Mouse (Mus musculus) lung, embryonic 14.5 days (tissue): ENCODE results near the gene Wbp2nl. TPM values are rescaled to one million over a fixed set of nuclear protein-coding genes. Genes with fewer than 3 reads are reported as not detected.

ENCODE experiments used
- ATAC-seq: fragments of 200-750 bp; cut with Nextera tagmentation; 2 replicates; pipeline ENCODE4 v1.8.0; 2017; ENCODE audit warnings: mild to moderate bottlenecking, moderate TSS enrichment, moderate library complexity; ENCODE audit not compliant: insufficient read depth
- DNase-seq: peaks from one replicate; pipeline ENCODE4 v3.0.0-alpha.2; 2015
- H3K27ac ChIP-seq: fragments of 300-500 bp; sonication (generic); 2 replicates; pipeline ENCODE4 v1.5.1; 2014; ENCODE audit warnings: low read depth, mild to moderate bottlenecking, moderate library complexity
- H3K27me3 ChIP-seq: fragments of 300-500 bp; sonication (generic); 2 replicates; pipeline ENCODE4 v1.6.1; 2014; ENCODE audit warnings: low read length, control low read depth; ENCODE audit not compliant: insufficient read depth
- H3K36me3 ChIP-seq: fragments of 300-500 bp; sonication (generic); 2 replicates; pipeline ENCODE4 v1.6.1; 2014; ENCODE audit warnings: control low read depth; ENCODE audit not compliant: insufficient read depth
- H3K4me1 ChIP-seq: fragments of 300-500 bp; sonication (generic); 2 replicates; pipeline ENCODE4 v1.6.1; 2014; ENCODE audit warnings: antibody characterized with exemption, control low read depth; ENCODE audit not compliant: insufficient read depth
- H3K4me2 ChIP-seq: fragments of 300-500 bp; sonication (generic); 2 replicates; pipeline ENCODE4 v1.6.1; 2014; ENCODE audit warnings: mild to moderate bottlenecking
- H3K4me3 ChIP-seq: fragments of 300-500 bp; sonication (generic); 2 replicates; pipeline ENCODE4 v1.5.1; 2014; ENCODE audit warnings: low read depth, low read length
- H3K9ac ChIP-seq: fragments of 300-500 bp; sonication (generic); 2 replicates; pipeline ENCODE4 v1.6.1; 2014
- H3K9me3 ChIP-seq: fragments of 300-500 bp; sonication (generic); 2 replicates; pipeline ENCODE4 v1.6.1; 2016; ENCODE audit warnings: low read depth, low read length, control low read depth
- CTCF ChIP-seq: IDR thresholded peaks from 2 replicates; pipeline ENCODE4 v1.5.1; 2016; ENCODE audit warnings: antibody characterized with exemption, low read depth
- WGBS: fragments of 180-500 bp; shearing (Covaris S2); extraction: QIAGEN DNeasy Blood & Tissue Kit; methylation state at CpG from one replicate; pipeline ENCODE4 v1.1.7; 2014; 5-methylcytosine and 5-hydroxymethylcytosine counted together
- polyA plus RNA-seq: library from polyadenylated mRNA; unstranded; fragments of >200 nt; fragmentation: Nextera tagmentation; extraction: Ambion mirVana; gene quantifications from 2 replicates; pipeline ENCODE4 v1.2.1, GENCODE M21; 2014

Gene Wbp2nl
- polyA plus RNA-seq, 1 experiment from 2014 or later, result 0.42 TPM

- WGBS, result 65% methylated on average over 5 of the region's 5 CpGs
- peak overlapping the region; percentile 68 for H3K4me2 ChIP-seq
These were observed 43.8 kb downstream of the Wbp2nl start for GRCm38 (mm10) chr15:82342543-82342935.

GRCm38 (mm10) chr15:82343368-82344287, 44.9 kb downstream of the Wbp2nl start:
- 89% methylated on average over 27 of the region's 27 CpGs for WGBS
- no peak overlapping the region for H3K9ac ChIP-seq
- H3K9me3 ChIP-seq, result no peaks in the 10 kb centered on the region
- H3K27me3 ChIP-seq, result no peaks in the 10 kb centered on the region
- DNase-seq (no peak), ATAC-seq (no peak)
- H3K27ac ChIP-seq, result no peak overlapping the region
- peaks cover 15% of the 10 kb centered on the region for H3K36me3 ChIP-seq
- H3K4me1 ChIP-seq, result peaks cover 7% of the 10 kb centered on the region; the same call in 1 of the 2 replicates
- H3K4me3 ChIP-seq, result no peak overlapping the region
- no peak for TF ChIP-seq CTCF
- peak overlapping the region; percentile 8; the same call in 1 of the 2 replicates for H3K4me2 ChIP-seq

More at GRCm38 (mm10) chr15:82342543-82342935, 43.8 kb downstream of the Wbp2nl start:
- Histone ChIP-seq H3K4me3 (peak overlapping the region; percentile 51), H3K27me3 (no peaks in the 10 kb centered on the region), H3K9me3 (no peaks in the 10 kb centered on the region), H3K36me3 (peaks cover 4% of the 10 kb centered on the region; the same call in 1 of the 2 replicates), H3K4me1 (peaks cover 11% of the 10 kb centered on the region), H3K27ac (peak overlapping the region; percentile 87; the same call in 1 of the 2 replicates), H3K9ac (peak overlapping the region; percentile 75)
- TF ChIP-seq CTCF, result no peak
- DNase-seq, result no peak
- no peak for ATAC-seq

- no peak for TF ChIP-seq CTCF
- no peak overlapping the region for H3K27ac ChIP-seq
These were observed 46.2 kb downstream of the Wbp2nl start for GRCm38 (mm10) chr15:82344971-82345370.

GRCm38 (mm10) chr15:82345820-82346470, 47.2 kb downstream of the Wbp2nl start:
- Histone ChIP-seq H3K27me3 (no peaks in the 10 kb centered on the region), H3K4me2 (peak overlapping the region; percentile 87), H3K27ac (peak overlapping the region; percentile 84), H3K4me3 (peak overlapping the region; percentile 58), H3K9ac (peak overlapping the region; percentile 62), H3K9me3 (no peaks in the 10 kb centered on the region), H3K4me1 (peaks cover 7% of the 10 kb centered on the region; the same call in 1 of the 2 replicates), H3K36me3 (peaks cover 37% of the 10 kb centered on the region)
- WGBS, result under 1% methylated on average over 50 of the region's 51 CpGs
- TF ChIP-seq CTCF, result no peak
- ATAC-seq, result peak; percentile 98
- peak; percentile 100 for DNase-seq

More at GRCm38 (mm10) chr15:82344971-82345370, 46.2 kb downstream of the Wbp2nl start:
- Histone ChIP-seq H3K9me3 (no peaks in the 10 kb centered on the region), H3K9ac (no peak overlapping the region), H3K36me3 (peaks cover 28% of the 10 kb centered on the region), H3K4me2 (peak overlapping the region; percentile 37), H3K27me3 (no peaks in the 10 kb centered on the region), H3K4me1 (peaks cover 7% of the 10 kb centered on the region; the same call in 1 of the 2 replicates), H3K4me3 (no peak overlapping the region)
- 85% methylated on average over 6 of the region's 6 CpGs for WGBS
- no peak for ATAC-seq
- DNase-seq, result no peak

- Histone ChIP-seq H3K9me3 (no peaks in the 10 kb centered on the region), H3K4me2 (peak overlapping the region; percentile 87), H3K36me3 (peaks cover 41% of the 10 kb centered on the region), H3K4me3 (peak overlapping the region; percentile 58), H3K27ac (peak overlapping the region; percentile 42; the same call in 1 of the 2 replicates), H3K9ac (peak overlapping the region; percentile 62), H3K4me1 (peaks cover 3% of the 10 kb centered on the region; the same call in 1 of the 2 replicates), H3K27me3 (no peaks in the 10 kb centered on the region)
- peak; percentile 20 for DNase-seq
- TF ChIP-seq CTCF, result peak; percentile 28
- ATAC-seq, result no peak
- 43% methylated on average over 14 of the region's 14 CpGs for WGBS
These were observed 48.0 kb downstream of the Wbp2nl start for GRCm38 (mm10) chr15:82346580-82347302.

GRCm38 (mm10) chr15:82347303-82347676, 48.5 kb downstream of the Wbp2nl start:
- TF ChIP-seq CTCF, result no peak; the same call in 1 of the 2 replicates
- H3K4me2 ChIP-seq, result peak overlapping the region; percentile 87
- 79% methylated on average over 4 of the region's 4 CpGs for WGBS
- H3K4me3 ChIP-seq, result peak overlapping the region; percentile 58
- peaks cover 3% of the 10 kb centered on the region; the same call in 1 of the 2 replicates for H3K4me1 ChIP-seq
- DNase-seq, result no peak
- H3K9ac ChIP-seq, result peak overlapping the region; percentile 62
- H3K27me3 ChIP-seq, result no peaks in the 10 kb centered on the region
- H3K36me3 ChIP-seq, result peaks cover 45% of the 10 kb centered on the region
- no peak for ATAC-seq
- H3K27ac ChIP-seq, result no peak overlapping the region
- no peaks in the 10 kb centered on the region for H3K9me3 ChIP-seq
